Mouse (Mus musculus): ENCODE results near the gene Eya2.

DNA sequence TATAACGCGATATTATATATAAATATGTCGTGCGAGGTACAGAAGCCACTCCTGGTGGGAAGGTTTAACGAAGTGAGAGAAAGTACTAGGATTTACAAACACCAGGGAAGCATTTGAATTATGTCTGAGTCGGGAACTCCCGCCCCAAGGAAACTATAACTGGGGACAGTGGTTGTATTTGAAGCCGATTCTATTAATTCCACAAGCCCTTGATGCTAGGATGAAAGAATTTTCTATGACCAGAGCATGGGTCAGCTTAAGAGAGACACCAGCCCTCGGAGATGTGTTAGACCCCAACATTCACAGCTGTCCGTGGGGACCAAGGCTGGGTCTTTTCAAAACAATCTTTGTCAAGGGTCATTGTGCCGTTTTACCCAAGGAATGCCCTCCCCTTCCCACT lies 1.3 kb downstream of the Eya2 start:
- TF ChIP-seq TCF3 (IDR thresholded peaks at IDR 0.05; ENCODE audit: insufficient read length, low read depth) (no peak), POLR2A (IDR thresholded peaks at IDR 0.05; ENCODE audit: insufficient read length, low read depth) (no peak), USF1 (IDR thresholded peaks at IDR 0.05; ENCODE audit: low read depth) (no peak), TCF12 (IDR thresholded peaks at IDR 0.05; ENCODE audit: insufficient read depth, poor library complexity, severe bottlenecking) (no peak), MYOD1 (IDR thresholded peaks at IDR 0.05; ENCODE audit: control insufficient read depth in 1 of 3, insufficient read length in 2 of 3, low read depth in 2 of 3) (no peak), POLR2AphosphoS2 (IDR thresholded peaks at IDR 0.05; ENCODE audit: insufficient read length, low read depth) (no peak)
